Mouse (Mus musculus) Muller cell, postnatal 12 days (primary cell): Measurements from ENCODE around the gene Cdkn1b.

ENCODE experiments used
- DNase-seq: peaks from one replicate; pipeline ENCODE4 v3.0.0-alpha.2; 2015; ENCODE audit errors: inconsistent ontology term

Gene Cdkn1b

GRCm38 (mm10) chr6:134972096-134972495 lies 51.9 kb downstream of the Cdkn1b start:
- no peak for DNase-seq
